ENCODE assay signal across 8 mouse cellular contexts in the genomic region with DNA sequence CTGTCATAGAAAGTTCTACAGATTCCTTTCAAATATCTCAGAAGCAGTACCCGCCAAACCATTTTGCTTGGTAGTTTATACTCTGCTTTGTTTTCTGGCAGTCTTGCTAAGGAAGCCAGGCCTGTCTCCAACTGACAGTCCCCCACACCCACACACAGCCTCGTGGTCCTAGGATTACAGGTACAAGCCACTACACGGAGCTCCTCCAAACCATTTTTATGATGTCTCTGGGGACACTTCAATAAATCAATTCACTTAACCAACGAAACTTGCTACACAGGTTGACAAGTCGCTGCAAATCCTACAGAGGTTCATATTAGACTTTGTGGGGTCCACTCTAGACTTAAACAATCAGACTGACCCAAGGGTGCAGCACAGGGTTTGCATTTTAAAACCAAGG. TPM values are rescaled to one million over a fixed set of nuclear protein-coding genes. Genes with fewer than 3 reads are reported as not detected.
DNase-seq lines count a peak whose midpoint lies in the region; ATAC-seq and TF ChIP-seq lines count a peak whose summit lies in the region.

No protein-coding gene starts in this region.

- no peaks in the 10 kb centered on the region for H3K4me1 ChIP-seq in cortical plate, adult 2 months (ENCODE audit: control insufficient read depth, insufficient read depth, low read length)
- H3K4me1 ChIP-seq in hindbrain, embryonic 16.5 days (ENCODE audit: control insufficient read depth, insufficient read depth, low read depth, low read length) = peaks cover 29% of the 10 kb centered on the region
- peaks cover 11% of the 10 kb centered on the region for H3K4me1 ChIP-seq in midbrain, postnatal 0 days (ENCODE audit: insufficient read depth, low read length)

- peak overlapping the region; percentile 98 for H3K4me2 ChIP-seq in hindbrain, embryonic 16.5 days (ENCODE audit: low read length)
- H3K4me2 ChIP-seq in midbrain, postnatal 0 days (ENCODE audit: low read depth, low read length, poor library complexity, severe bottlenecking) = peak overlapping the region; percentile 89

- no peaks in the 10 kb centered on the region for H3K9me3 ChIP-seq in hindbrain, embryonic 16.5 days (ENCODE audit: control insufficient read depth, low read length)
- no peaks in the 10 kb centered on the region for H3K9me3 ChIP-seq in midbrain, postnatal 0 days (ENCODE audit: low read length)

- peak overlapping the region; percentile 86; the same call in 1 of the 2 replicates for H3K27ac ChIP-seq in layer of hippocampus, adult 2 months
- no peak overlapping the region for H3K27ac ChIP-seq in cortical plate, adult 2 months (ENCODE audit: insufficient read depth, low read length)
- H3K27ac ChIP-seq in hindbrain, embryonic 16.5 days (ENCODE audit: low read depth, low read length) = no peak overlapping the region; the same call in 1 of the 2 replicates
- H3K27ac ChIP-seq in midbrain, postnatal 0 days (ENCODE audit: low read depth, low read length) = peak overlapping the region; percentile 93

- no peak for TF ChIP-seq CTCF in layer of hippocampus, adult 2 months (conservative IDR thresholded peaks at IDR 0.05)
- no peak for TF ChIP-seq CTCF in cortical plate, adult 2 months (IDR thresholded peaks at IDR 0.05; ENCODE audit: extremely low read depth, insufficient read depth, low read length)
- no peak for TF ChIP-seq CTCF in midbrain, postnatal 0 days (IDR thresholded peaks at IDR 0.05)

- H3K27me3 ChIP-seq in hindbrain, embryonic 16.5 days (replicated peaks; ENCODE audit: control insufficient read depth, insufficient read depth, low read length) = no peaks in the 10 kb centered on the region
- no peaks in the 10 kb centered on the region for H3K27me3 ChIP-seq in midbrain, postnatal 0 days (ENCODE audit: insufficient read depth, low read length)

- H3K36me3 ChIP-seq in hindbrain, embryonic 16.5 days (ENCODE audit: control insufficient read depth, insufficient read depth, low read length) = no peaks in the 10 kb centered on the region
- H3K36me3 ChIP-seq in midbrain, postnatal 0 days (ENCODE audit: insufficient read depth, low read length) = no peaks in the 10 kb centered on the region

- H3K4me3 ChIP-seq in layer of hippocampus, adult 2 months = peak overlapping the region; percentile 74
- H3K4me3 ChIP-seq in cortical plate, adult 2 months (ENCODE audit: insufficient read depth, low read length) = peak overlapping the region; percentile 77
- peak overlapping the region; percentile 55 for H3K4me3 ChIP-seq in hindbrain, embryonic 16.5 days (ENCODE audit: low read length)
- peak overlapping the region; percentile 71 for H3K4me3 ChIP-seq in midbrain, postnatal 0 days (ENCODE audit: low read depth, low read length)

- peak overlapping the region; percentile 90 for H3K9ac ChIP-seq in hindbrain, embryonic 16.5 days (ENCODE audit: low read depth, low read length)
- H3K9ac ChIP-seq in midbrain, postnatal 0 days (replicated peaks; ENCODE audit: low read length, poor library complexity, severe bottlenecking) = peak overlapping the region; percentile 87

- TF ChIP-seq POLR2A in cortical plate, adult 2 months (IDR thresholded peaks at IDR 0.05; ENCODE audit: extremely low read depth, insufficient read depth, low read length) = no peak

- WGBS in hindbrain, embryonic 16.5 days = 25% methylated on average over 5 of the region's 5 CpGs
- WGBS in midbrain, postnatal 0 days = 22% methylated on average over 5 of the region's 5 CpGs

- no peak for DNase-seq in layer of hippocampus, adult 2 months (ENCODE audit: low spot score in 2 of 2)
- DNase-seq in layer of hippocampus, adult 18-20 months (ENCODE audit: low spot score in 2 of 2) = no peak
- no peak for DNase-seq in midbrain, postnatal 0 days (ENCODE audit: low spot score)
- DNase-seq in frontal cortex, adult 2 months (ENCODE audit: extremely low spot score in 1 of 2, low spot score in 1 of 2) = no peak
- no peak for DNase-seq in right cerebral cortex, adult 18-20 months
- DNase-seq in layer of hippocampus, adult 9-10 months (ENCODE audit: low spot score) = no peak

- ATAC-seq in hindbrain, embryonic 16.5 days = no peak
- ATAC-seq in midbrain, postnatal 0 days (ENCODE audit: low FRiP score) = no peak

RNA-seq across cellular contexts. Expression of a gene that starts 1.3 kb away (rescaled TPM):
- total RNA-seq in layer of hippocampus, adult 2 months (2021) = 10 to 100 TPM; 25.8 to 26.1 TPM
- total RNA-seq in layer of hippocampus, adult 18-20 months (2021) = 10 to 100 TPM; 25.1 to 26.4 TPM
- polyA plus RNA-seq in cortical plate, adult 2 months (2012; rRNA removed) = 18.0 and 19.8 TPM in 2 replicates
- 45.0 and 48.1 TPM in 2 replicates for polyA plus RNA-seq in hindbrain, embryonic 16.5 days (2015; fragmentation: Nextera tagmentation; extraction: Ambion mirVana)
- total RNA-seq in midbrain, postnatal 0 days (2014; rRNA removed) = 42.7 and 53.2 TPM in 2 replicates
- polyA plus RNA-seq in midbrain, postnatal 0 days (2015; fragmentation: Nextera tagmentation; extraction: Ambion mirVana) = 35.5 and 35.9 TPM in 2 replicates
- polyA plus RNA-seq in frontal cortex, adult 2 months (2012; rRNA removed) = 17.9 and 18.6 TPM in 2 replicates

RNA-seq across cellular contexts. Expression of a gene that starts 1.3 kb away (rescaled TPM):
- 10 to 100 TPM; 38.6 to 45.6 TPM for total RNA-seq in layer of hippocampus, adult 2 months (2021)
- 10 to 100 TPM; 37.7 to 46.2 TPM for total RNA-seq in layer of hippocampus, adult 18-20 months (2021)
- 50.2 and 51.1 TPM in 2 replicates for polyA plus RNA-seq in cortical plate, adult 2 months (2012; rRNA removed)
- polyA plus RNA-seq in hindbrain, embryonic 16.5 days (2015; fragmentation: Nextera tagmentation; extraction: Ambion mirVana) = 67.4 and 67.9 TPM in 2 replicates
- 29.2 and 36.3 TPM in 2 replicates for total RNA-seq in midbrain, postnatal 0 days (2014; rRNA removed)
- 59.6 and 62.2 TPM in 2 replicates for polyA plus RNA-seq in midbrain, postnatal 0 days (2015; fragmentation: Nextera tagmentation; extraction: Ambion mirVana)
- polyA plus RNA-seq in frontal cortex, adult 2 months (2012; rRNA removed) = 54.5 and 63.2 TPM in 2 replicates

Comparison
In these comparisons a context has a peak if more than half of its experiments do, and no peak if none do; other contexts are left out.
1. H3K27ac ChIP-seq: peak in layer of hippocampus, adult 2 months (single experiment) and midbrain, postnatal 0 days (single experiment); none in cortical plate, adult 2 months (single experiment) and hindbrain, embryonic 16.5 days (single experiment).
2. Peak in every context shown above with its lines, with median percentiles within 50 percentile points of each other: H3K4me3 ChIP-seq.